Mouse (Mus musculus): ENCODE data around the gene Zfp786. TPM values are rescaled to one million over a fixed set of nuclear protein-coding genes. Genes with fewer than 3 reads are reported as not detected.

Zfp786 gene
- polyA plus RNA-seq, 1 experiment: not detected

GRCm38 (mm10) chr6:47810181-47810580 lies 20.5 kb downstream of the Zfp786 start:
- Histone ChIP-seq H3K4me3 (ENCODE audit: insufficient read depth, low read length) (no peak overlapping the region), H3K4me1 (ENCODE audit: control insufficient read depth, insufficient read depth, low read length) (peaks cover 45% of the 10 kb centered on the region), H3K27ac (ENCODE audit: insufficient read depth, low read depth, low read length) (no peak overlapping the region)
- TF ChIP-seq POLR2A (IDR thresholded peaks at IDR 0.05; ENCODE audit: borderline replicate concordance, low read depth, low read length): no peak
- TF ChIP-seq CTCF (IDR thresholded peaks at IDR 0.05; ENCODE audit: low read depth, low read length): no peak

- Histone ChIP-seq H3K4me3 (ENCODE audit: insufficient read depth, low read length) (no peak overlapping the region), H3K27ac (ENCODE audit: insufficient read depth, low read depth, low read length) (no peak overlapping the region), H3K4me1 (ENCODE audit: control insufficient read depth, insufficient read depth, low read length) (peaks cover 51% of the 10 kb centered on the region)
- TF ChIP-seq POLR2A (IDR thresholded peaks at IDR 0.05; ENCODE audit: borderline replicate concordance, low read depth, low read length) (no peak), CTCF (IDR thresholded peaks at IDR 0.05; ENCODE audit: low read depth, low read length) (no peak)
Observed at GRCm38 (mm10) chr6:47809053-47809452, 21.6 kb downstream of the Zfp786 start.

GRCm38 (mm10) chr6:47808545-47808944 lies 22.1 kb downstream of the Zfp786 start:
- H3K4me1 ChIP-seq (ENCODE audit: control insufficient read depth, insufficient read depth, low read length): peaks cover 56% of the 10 kb centered on the region
- no peak overlapping the region for H3K27ac ChIP-seq (ENCODE audit: insufficient read depth, low read depth, low read length)
- TF ChIP-seq POLR2A (IDR thresholded peaks at IDR 0.05; ENCODE audit: borderline replicate concordance, low read depth, low read length) (no peak), CTCF (IDR thresholded peaks at IDR 0.05; ENCODE audit: low read depth, low read length) (no peak)

GRCm38 (mm10) chr6:47807419-47807818 lies 23.2 kb downstream of the Zfp786 start:
- Histone ChIP-seq H3K27ac (ENCODE audit: insufficient read depth, low read depth, low read length) (no peak overlapping the region), H3K4me3 (ENCODE audit: insufficient read depth, low read length) (no peak overlapping the region), H3K4me1 (ENCODE audit: control insufficient read depth, insufficient read depth, low read length) (peaks cover 60% of the 10 kb centered on the region)
- TF ChIP-seq POLR2A (IDR thresholded peaks at IDR 0.05; ENCODE audit: borderline replicate concordance, low read depth, low read length): no peak
- no peak for TF ChIP-seq CTCF (IDR thresholded peaks at IDR 0.05; ENCODE audit: low read depth, low read length)

More at GRCm38 (mm10) chr6:47808545-47808944, 22.1 kb downstream of the Zfp786 start:
- H3K4me3 ChIP-seq (ENCODE audit: insufficient read depth, low read length): no peak overlapping the region

- peaks cover 50% of the 10 kb centered on the region for H3K4me1 ChIP-seq (ENCODE audit: control insufficient read depth, insufficient read depth, low read length)
- TF ChIP-seq CTCF (IDR thresholded peaks at IDR 0.05; ENCODE audit: low read depth, low read length): no peak
- TF ChIP-seq POLR2A (IDR thresholded peaks at IDR 0.05; ENCODE audit: borderline replicate concordance, low read depth, low read length): no peak
- peak overlapping the region; percentile 27; the same call in 1 of the 2 replicates for H3K27ac ChIP-seq (ENCODE audit: insufficient read depth, low read depth, low read length)
- H3K4me3 ChIP-seq (ENCODE audit: insufficient read depth, low read length): no peak overlapping the region
Observed at GRCm38 (mm10) chr6:47805520-47805919, 25.1 kb downstream of the Zfp786 start.

DNA sequence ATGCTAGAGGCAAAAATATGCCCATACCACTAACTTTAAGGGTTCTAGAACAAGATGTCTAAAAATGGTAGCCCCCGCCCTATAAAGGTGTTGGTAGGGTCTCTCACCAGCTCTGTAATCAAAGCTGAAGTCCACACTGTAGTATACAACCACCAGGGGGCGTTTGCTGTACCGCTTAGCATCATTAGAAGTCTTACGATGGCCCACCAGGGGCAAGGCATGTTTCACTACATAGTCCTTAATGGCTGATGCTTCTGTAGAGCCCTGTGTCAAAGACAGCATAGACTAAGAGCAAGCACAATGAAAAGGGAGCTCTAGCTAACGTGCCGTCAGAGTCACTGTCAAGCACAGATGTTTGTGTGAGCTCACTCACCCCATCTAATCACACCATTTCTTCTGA lies 31.6 kb downstream of the Zfp786 start:
- peaks cover 9% of the 10 kb centered on the region for H3K4me1 ChIP-seq (ENCODE audit: control insufficient read depth, insufficient read depth, low read length)
- TF ChIP-seq CTCF (IDR thresholded peaks at IDR 0.05; ENCODE audit: low read depth, low read length) (peak; percentile 79), POLR2A (IDR thresholded peaks at IDR 0.05; ENCODE audit: borderline replicate concordance, low read depth, low read length) (no peak)
- H3K4me3 ChIP-seq (ENCODE audit: insufficient read depth, low read length): no peak overlapping the region
- no peak overlapping the region for H3K27ac ChIP-seq (ENCODE audit: insufficient read depth, low read depth, low read length)

GRCm38 (mm10) chr6:47794106-47794830 lies 36.4 kb downstream of the Zfp786 start:
- no peak overlapping the region for H3K27ac ChIP-seq (ENCODE audit: insufficient read depth, low read depth, low read length)
- TF ChIP-seq CTCF (IDR thresholded peaks at IDR 0.05; ENCODE audit: low read depth, low read length) (no peak), POLR2A (IDR thresholded peaks at IDR 0.05; ENCODE audit: borderline replicate concordance, low read depth, low read length) (no peak)
- no peak overlapping the region for H3K4me3 ChIP-seq (ENCODE audit: insufficient read depth, low read length)
- H3K4me1 ChIP-seq (ENCODE audit: control insufficient read depth, insufficient read depth, low read length): peaks cover 21% of the 10 kb centered on the region

DNA sequence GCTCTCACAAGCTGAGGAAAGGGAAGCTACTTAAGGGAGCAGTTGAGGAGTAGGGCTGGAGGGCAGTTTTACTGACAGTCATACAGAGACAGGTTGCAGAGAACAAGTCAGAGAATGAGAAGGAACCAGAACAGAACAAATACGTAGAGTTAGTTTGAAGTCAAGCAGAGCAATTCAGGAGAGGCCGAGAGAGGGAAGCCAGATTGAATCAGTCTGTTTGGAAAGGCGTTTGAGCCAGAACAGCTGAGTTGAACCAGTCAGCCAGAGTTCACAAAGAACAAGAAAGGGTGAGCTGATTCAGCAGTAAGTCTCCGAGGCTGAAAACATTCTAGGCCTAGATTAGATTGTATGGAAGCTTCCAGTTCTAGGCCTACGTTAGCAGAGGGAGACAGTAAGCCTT lies 37.4 kb downstream of the Zfp786 start:
- Histone ChIP-seq H3K4me3 (ENCODE audit: insufficient read depth, low read length) (no peak overlapping the region), H3K4me1 (ENCODE audit: control insufficient read depth, insufficient read depth, low read length) (peaks cover 29% of the 10 kb centered on the region), H3K27ac (ENCODE audit: insufficient read depth, low read depth, low read length) (no peak overlapping the region)
- no peak for TF ChIP-seq POLR2A (IDR thresholded peaks at IDR 0.05; ENCODE audit: borderline replicate concordance, low read depth, low read length)
- TF ChIP-seq CTCF (IDR thresholded peaks at IDR 0.05; ENCODE audit: low read depth, low read length): no peak

GRCm38 (mm10) chr6:47792533-47792932 lies 38.1 kb downstream of the Zfp786 start:
- Histone ChIP-seq H3K27ac (ENCODE audit: insufficient read depth, low read depth, low read length) (no peak overlapping the region), H3K4me3 (ENCODE audit: insufficient read depth, low read length) (no peak overlapping the region), H3K4me1 (ENCODE audit: control insufficient read depth, insufficient read depth, low read length) (peaks cover 29% of the 10 kb centered on the region)
- no peak for TF ChIP-seq POLR2A (IDR thresholded peaks at IDR 0.05; ENCODE audit: borderline replicate concordance, low read depth, low read length)
- TF ChIP-seq CTCF (IDR thresholded peaks at IDR 0.05; ENCODE audit: low read depth, low read length): no peak

DNA sequence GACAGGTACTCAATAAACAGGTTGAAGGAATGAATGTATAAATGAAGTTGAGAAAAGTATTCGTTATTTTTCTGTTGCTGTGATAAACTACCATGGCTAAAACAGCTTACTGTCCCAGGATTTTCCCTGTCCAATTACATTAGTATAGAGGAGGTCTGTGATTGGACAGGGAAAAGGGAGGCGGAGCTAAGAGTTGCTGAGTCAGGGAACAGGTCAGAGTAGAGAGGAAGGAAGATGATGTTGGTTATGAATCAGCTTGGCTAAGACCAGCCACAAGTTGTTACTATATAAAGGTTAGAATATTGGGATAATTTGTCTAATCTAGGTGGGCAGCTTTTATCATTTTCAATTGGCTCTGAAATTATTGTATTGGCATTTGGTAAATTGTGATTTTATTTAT lies 39.9 kb downstream of the Zfp786 start:
- Histone ChIP-seq H3K4me1 (ENCODE audit: control insufficient read depth, insufficient read depth, low read length) (peaks cover 32% of the 10 kb centered on the region), H3K27ac (ENCODE audit: insufficient read depth, low read depth, low read length) (peak overlapping the region; percentile 64)
- TF ChIP-seq POLR2A (IDR thresholded peaks at IDR 0.05; ENCODE audit: borderline replicate concordance, low read depth, low read length) (no peak), CTCF (IDR thresholded peaks at IDR 0.05; ENCODE audit: low read depth, low read length) (no peak)

More for the DNA sequence above, 39.9 kb downstream of the Zfp786 start:
- no peak overlapping the region for H3K4me3 ChIP-seq (ENCODE audit: insufficient read depth, low read length)

Data from bone marrow macrophage, adult 2 months (primary cell).